Mouse (Mus musculus): ENCODE data around the gene Snrnp48. TPM values are rescaled to one million over a fixed set of nuclear protein-coding genes. Genes with fewer than 3 reads are reported as not detected.

Snrnp48 gene
- total RNA-seq, 1 experiment: 74.8 TPM

GRCm38 (mm10) chr13:38220331-38220730 lies 15.6 kb downstream of the Snrnp48 start:
- H3K4me3 ChIP-seq (ENCODE audit: insufficient read depth in 1 of 2, low read depth in 1 of 2, low read length in 2 of 2, poor library complexity in 1 of 2, severe bottlenecking in 1 of 2): no peak overlapping the region

GRCm38 (mm10) chr13:38230177-38230821 lies 25.6 kb downstream of the Snrnp48 start:
- TF ChIP-seq MAFK (IDR thresholded peaks at IDR 0.05; ENCODE audit: insufficient read depth, low read depth, low read length) (no peak), CHD2 (IDR thresholded peaks at IDR 0.05; ENCODE audit: low read depth, low read length) (no peak), ZC3H11A (IDR thresholded peaks at IDR 0.05; ENCODE audit: borderline replicate concordance, low read depth, low read length) (no peak), HCFC1 (IDR thresholded peaks at IDR 0.05; ENCODE audit: borderline replicate concordance, insufficient read depth, low read length) (no peak), ZNF384 (IDR thresholded peaks at IDR 0.05; ENCODE audit: low read depth, low read length) (no peak)
- Histone ChIP-seq H3K4me1 (ENCODE audit: control insufficient read depth in 2 of 2, insufficient read depth in 2 of 2, low read length in 2 of 2, poor library complexity in 1 of 2) (peaks cover 2 to 5% of the 10 kb centered on the region in 2 experiments; a peak in 2 of 4 replicates), H3K36me3 (ENCODE audit: control insufficient read depth, insufficient read depth, low read length, poor library complexity, severe bottlenecking) (peaks cover 16% of the 10 kb centered on the region), H3K9ac (ENCODE audit: insufficient read depth, low read depth, low read length, poor library complexity, severe bottlenecking) (no peak overlapping the region), H3K9me3 (ENCODE audit: control insufficient read depth, insufficient read depth, low read depth, low read length) (no peaks in the 10 kb centered on the region), H3K27ac (ENCODE audit: insufficient read depth, low read depth, low read length, poor library complexity, severe bottlenecking) (no peak overlapping the region), H3K4me3 (ENCODE audit: insufficient read depth in 1 of 2, low read depth in 1 of 2, low read length in 2 of 2, poor library complexity in 1 of 2, severe bottlenecking in 1 of 2) (no peak overlapping the region)
- in situ Hi-C loops (cut with MboI; ENCODE audit: low sequenced_read_pairs in 2 of 2, unreplicated experiment in 2 of 2): no loop called here
- DNase-seq (ENCODE audit: low read depth, low spot score): no peak

More at GRCm38 (mm10) chr13:38220331-38220730, 15.6 kb downstream of the Snrnp48 start:
- TF ChIP-seq CHD2 (IDR thresholded peaks at IDR 0.05; ENCODE audit: low read depth, low read length): no peak
- no peak for TF ChIP-seq HCFC1 (IDR thresholded peaks at IDR 0.05; ENCODE audit: borderline replicate concordance, insufficient read depth, low read length)
- no peak overlapping the region for H3K9ac ChIP-seq (ENCODE audit: insufficient read depth, low read depth, low read length, poor library complexity, severe bottlenecking)
- H3K9me3 ChIP-seq (ENCODE audit: control insufficient read depth, insufficient read depth, low read depth, low read length): no peaks in the 10 kb centered on the region
- H3K27ac ChIP-seq (ENCODE audit: insufficient read depth, low read depth, low read length, poor library complexity, severe bottlenecking): no peak overlapping the region
- DNase-seq (ENCODE audit: low read depth, low spot score): no peak
- no peaks in the 10 kb centered on the region for H3K4me1 ChIP-seq (ENCODE audit: control insufficient read depth in 2 of 2, insufficient read depth in 2 of 2, low read length in 2 of 2, poor library complexity in 1 of 2)
- H3K36me3 ChIP-seq (ENCODE audit: control insufficient read depth, insufficient read depth, low read length, poor library complexity, severe bottlenecking): peaks cover 41% of the 10 kb centered on the region
- in situ Hi-C loops (cut with MboI; ENCODE audit: low sequenced_read_pairs in 2 of 2, unreplicated experiment in 2 of 2): no loop called here

GRCm38 (mm10) chr13:38232411-38232810 lies 27.7 kb downstream of the Snrnp48 start:
- H3K36me3 ChIP-seq (ENCODE audit: control insufficient read depth, insufficient read depth, low read length, poor library complexity, severe bottlenecking): peaks cover 10% of the 10 kb centered on the region

GRCm38 (mm10) chr13:38232856-38233625 lies 28.3 kb downstream of the Snrnp48 start:
- TF ChIP-seq ZNF384 (IDR thresholded peaks at IDR 0.05; ENCODE audit: low read depth, low read length) (no peak), ZC3H11A (IDR thresholded peaks at IDR 0.05; ENCODE audit: borderline replicate concordance, low read depth, low read length) (no peak), MAFK (IDR thresholded peaks at IDR 0.05; ENCODE audit: insufficient read depth, low read depth, low read length) (no peak), HCFC1 (IDR thresholded peaks at IDR 0.05; ENCODE audit: borderline replicate concordance, insufficient read depth, low read length) (no peak), CHD2 (IDR thresholded peaks at IDR 0.05; ENCODE audit: low read depth, low read length) (no peak)
- Histone ChIP-seq H3K27ac (ENCODE audit: insufficient read depth, low read depth, low read length, poor library complexity, severe bottlenecking) (no peak overlapping the region), H3K9ac (ENCODE audit: insufficient read depth, low read depth, low read length, poor library complexity, severe bottlenecking) (no peak overlapping the region), H3K4me1 (ENCODE audit: control insufficient read depth in 2 of 2, insufficient read depth in 2 of 2, low read length in 2 of 2, poor library complexity in 1 of 2) (peaks cover 2 to 5% of the 10 kb centered on the region in 2 experiments; a peak in 2 of 4 replicates), H3K36me3 (ENCODE audit: control insufficient read depth, insufficient read depth, low read length, poor library complexity, severe bottlenecking) (peaks cover 7% of the 10 kb centered on the region), H3K4me3 (ENCODE audit: insufficient read depth in 1 of 2, low read depth in 1 of 2, low read length in 2 of 2, poor library complexity in 1 of 2, severe bottlenecking in 1 of 2) (no peak overlapping the region), H3K9me3 (ENCODE audit: control insufficient read depth, insufficient read depth, low read depth, low read length) (no peaks in the 10 kb centered on the region)
- in situ Hi-C loops (cut with MboI; ENCODE audit: low sequenced_read_pairs in 2 of 2, unreplicated experiment in 2 of 2): no loop called here
- DNase-seq (ENCODE audit: low read depth, low spot score): no peak

More at GRCm38 (mm10) chr13:38232411-38232810, 27.7 kb downstream of the Snrnp48 start:
- no peak for DNase-seq (ENCODE audit: low read depth, low spot score)
- Histone ChIP-seq H3K4me3 (ENCODE audit: insufficient read depth in 1 of 2, low read depth in 1 of 2, low read length in 2 of 2, poor library complexity in 1 of 2, severe bottlenecking in 1 of 2) (no peak overlapping the region), H3K9ac (ENCODE audit: insufficient read depth, low read depth, low read length, poor library complexity, severe bottlenecking) (no peak overlapping the region), H3K4me1 (ENCODE audit: control insufficient read depth in 2 of 2, insufficient read depth in 2 of 2, low read length in 2 of 2, poor library complexity in 1 of 2) (peaks cover 2 to 5% of the 10 kb centered on the region in 2 experiments; a peak in 2 of 4 replicates), H3K9me3 (ENCODE audit: control insufficient read depth, insufficient read depth, low read depth, low read length) (no peaks in the 10 kb centered on the region), H3K27ac (ENCODE audit: insufficient read depth, low read depth, low read length, poor library complexity, severe bottlenecking) (no peak overlapping the region)
- in situ Hi-C loops (cut with MboI; ENCODE audit: low sequenced_read_pairs in 2 of 2, unreplicated experiment in 2 of 2): no loop called here
- TF ChIP-seq ZNF384 (IDR thresholded peaks at IDR 0.05; ENCODE audit: low read depth, low read length) (no peak), CHD2 (IDR thresholded peaks at IDR 0.05; ENCODE audit: low read depth, low read length) (no peak), ZC3H11A (IDR thresholded peaks at IDR 0.05; ENCODE audit: borderline replicate concordance, low read depth, low read length) (no peak), HCFC1 (IDR thresholded peaks at IDR 0.05; ENCODE audit: borderline replicate concordance, insufficient read depth, low read length) (no peak), MAFK (IDR thresholded peaks at IDR 0.05; ENCODE audit: insufficient read depth, low read depth, low read length) (no peak)
